Mouse (Mus musculus) erythroblast, embryonic 14.5 days (primary cell): Measurements from ENCODE around the gene Mkrn2os. TPM values are rescaled to one million over a fixed set of nuclear protein-coding genes. Genes with fewer than 3 reads are reported as not detected.

Experiments used
- H3K27me3 ChIP-seq: 2 replicates; pipeline ENCODE4 v1.6.1; 2012; ENCODE audit warnings: inconsistent platforms; ENCODE audit not compliant: control insufficient read depth
- H3K36me3 ChIP-seq: 2 replicates; pipeline ENCODE4 v1.6.1; 2012; ENCODE audit warnings: mild to moderate bottlenecking, inconsistent platforms; ENCODE audit not compliant: control insufficient read depth
- H3K4me1 ChIP-seq: 2 replicates; pipeline ENCODE4 v1.6.1; 2012; ENCODE audit warnings: inconsistent platforms; ENCODE audit not compliant: control insufficient read depth
- H3K4me3 ChIP-seq: replicated peaks from 2 replicates; pipeline ENCODE3; 2012; ENCODE audit warnings: moderate library complexity, mild to moderate bottlenecking, inconsistent platforms
- H3K9me3 ChIP-seq: 2 replicates; pipeline ENCODE4 v1.6.1; 2012; ENCODE audit warnings: low read length, inconsistent platforms, mixed read lengths; ENCODE audit not compliant: control insufficient read depth
- GATA1 ChIP-seq: IDR thresholded peaks from 2 replicates; pipeline ENCODE4 v1.6.1; 2012; ENCODE audit warnings: low read length, inconsistent platforms, mixed read lengths
- TAL1 ChIP-seq: IDR thresholded peaks from 3 replicates; pipeline ENCODE4 v1.6.1; 2012; ENCODE audit warnings: low read length, inconsistent platforms, mixed read lengths
- polyA plus RNA-seq: library from polyadenylated mRNA; stranded (reverse); fragments of >175 nt; gene quantifications from 2 replicates; pipeline ENCODE4 v1.2.3, GENCODE M21; 2012

Mkrn2os gene
- polyA plus RNA-seq, 1 experiment, result not detected

- no peak overlapping the region for H3K4me3 ChIP-seq
- TF ChIP-seq GATA1, result no peak
- TF ChIP-seq TAL1, result no peak
- H3K9me3 ChIP-seq, result no peaks in the 10 kb centered on the region
- peaks cover 7% of the 10 kb centered on the region for H3K36me3 ChIP-seq
- H3K4me1 ChIP-seq, result no peaks in the 10 kb centered on the region
- no peaks in the 10 kb centered on the region for H3K27me3 ChIP-seq
Observed at GRCm38 (mm10) chr6:115584176-115584575, 8.2 kb downstream of the Mkrn2os start.

DNA sequence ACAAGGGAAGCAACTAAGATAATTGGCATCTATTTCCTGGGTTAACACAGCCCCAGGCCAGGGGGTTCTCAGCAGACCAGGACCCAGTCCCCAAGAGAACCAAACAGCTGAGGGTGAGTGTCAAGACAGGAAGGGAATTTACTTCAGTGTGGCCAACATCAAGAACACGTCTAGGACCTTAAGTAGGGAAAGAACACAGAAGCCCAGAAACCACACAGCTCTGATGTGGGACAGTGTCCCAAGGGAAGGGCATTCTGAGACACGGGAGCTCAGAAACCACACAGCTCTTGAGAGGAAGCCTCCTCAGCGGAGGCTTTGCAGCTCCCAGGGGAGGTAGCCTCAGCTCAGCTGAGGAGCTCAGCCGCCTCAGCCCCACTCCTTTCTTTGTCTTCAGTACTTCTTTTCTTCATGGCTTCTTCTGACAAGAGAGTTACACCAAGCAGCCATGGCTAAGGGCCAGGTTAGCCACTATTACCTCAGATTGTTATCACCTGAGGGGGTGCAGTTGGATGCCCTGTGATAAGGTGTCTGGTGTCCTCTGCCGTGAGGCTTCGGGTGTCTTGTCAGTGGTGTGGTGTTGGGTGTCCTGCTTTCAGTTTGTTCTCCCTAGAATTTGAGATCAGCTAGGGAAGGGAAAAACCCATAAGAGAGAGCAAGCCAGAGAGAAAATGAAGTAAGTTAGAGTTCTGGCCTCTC is 8.8 kb downstream of the Mkrn2os start:
- H3K36me3 ChIP-seq, result peaks cover 12% of the 10 kb centered on the region
- no peaks in the 10 kb centered on the region for H3K4me1 ChIP-seq
- no peaks in the 10 kb centered on the region for H3K27me3 ChIP-seq
- no peak overlapping the region for H3K4me3 ChIP-seq
- TF ChIP-seq TAL1 (no peak), GATA1 (no peak)
- H3K9me3 ChIP-seq, result no peaks in the 10 kb centered on the region

DNA sequence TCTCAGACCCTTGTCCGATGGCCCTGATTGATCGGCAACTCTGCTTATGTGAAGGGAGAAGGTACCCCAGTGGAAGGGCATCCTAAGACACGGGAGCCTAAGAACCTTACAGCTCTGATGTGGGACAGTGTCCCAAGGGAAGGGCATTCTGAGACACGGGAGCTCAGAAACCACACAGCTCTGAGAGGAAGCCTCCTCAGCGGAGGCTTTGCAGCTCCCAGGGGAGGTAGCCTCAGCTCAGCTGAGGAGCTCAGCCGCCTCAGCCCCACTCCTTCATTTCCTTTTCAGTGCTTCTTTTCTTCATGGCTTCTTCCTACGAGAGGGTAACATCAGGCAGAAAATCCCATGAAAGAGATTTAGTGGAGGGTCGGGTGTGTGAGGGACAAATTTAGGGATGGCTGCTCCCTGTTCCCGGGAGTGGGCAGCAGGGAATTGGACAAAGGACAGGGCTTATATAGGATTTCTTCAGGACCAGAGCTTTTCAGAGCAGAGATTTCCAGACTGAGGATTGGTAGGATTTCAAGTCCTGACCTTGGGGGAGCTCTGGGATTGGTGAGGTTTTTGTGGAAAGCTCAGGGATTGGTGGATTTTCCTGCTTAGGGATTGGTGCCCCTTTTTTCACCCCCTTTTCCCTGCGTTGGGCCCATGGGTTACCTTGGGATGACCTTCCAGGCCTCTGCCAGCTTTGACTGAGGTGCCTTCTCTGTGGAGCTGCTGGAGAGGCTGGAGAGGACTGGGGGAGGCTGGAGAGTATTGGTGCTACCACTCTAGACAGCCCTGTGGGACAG is 9.9 kb downstream of the Mkrn2os start:
- no peaks in the 10 kb centered on the region for H3K4me1 ChIP-seq

DNA sequence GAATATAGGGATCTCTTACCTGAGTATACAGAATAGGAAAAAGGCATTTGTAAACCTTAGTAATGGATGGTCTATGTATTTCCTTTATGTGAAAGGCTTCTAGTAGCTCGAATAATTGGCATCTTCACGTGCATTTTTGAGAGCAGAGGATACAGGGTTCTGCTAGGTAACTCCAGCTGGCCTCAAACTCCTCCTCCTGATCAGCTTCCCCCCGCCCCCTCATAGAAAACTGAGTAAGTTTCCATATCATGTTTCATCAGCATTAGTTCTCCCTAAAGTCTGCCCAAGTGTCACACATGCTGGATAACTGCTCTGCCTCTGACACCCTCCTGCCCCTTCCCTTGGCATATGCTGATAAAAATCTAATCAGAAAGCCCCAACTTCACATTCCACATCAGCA is 11.6 kb downstream of the Mkrn2os start:
- Histone ChIP-seq H3K36me3 (peaks cover 38% of the 10 kb centered on the region), H3K27me3 (no peaks in the 10 kb centered on the region), H3K9me3 (no peaks in the 10 kb centered on the region), H3K4me1 (no peaks in the 10 kb centered on the region), H3K4me3 (no peak overlapping the region)
- TF ChIP-seq GATA1 (no peak), TAL1 (no peak)

More for the DNA sequence above, 9.9 kb downstream of the Mkrn2os start:
- TF ChIP-seq GATA1 (no peak), TAL1 (no peak)
- no peak overlapping the region for H3K4me3 ChIP-seq
- no peaks in the 10 kb centered on the region for H3K9me3 ChIP-seq
- no peaks in the 10 kb centered on the region for H3K27me3 ChIP-seq
- peaks cover 21% of the 10 kb centered on the region for H3K36me3 ChIP-seq

GRCm38 (mm10) chr6:115577941-115578340 is 14.4 kb downstream of the Mkrn2os start:
- H3K4me3 ChIP-seq, result no peak overlapping the region
- H3K4me1 ChIP-seq, result no peaks in the 10 kb centered on the region
- H3K36me3 ChIP-seq, result peaks cover 62% of the 10 kb centered on the region
- TF ChIP-seq GATA1 (no peak), TAL1 (no peak)
- no peaks in the 10 kb centered on the region for H3K27me3 ChIP-seq
- H3K9me3 ChIP-seq, result no peaks in the 10 kb centered on the region

- no peaks in the 10 kb centered on the region for H3K4me1 ChIP-seq
- H3K27me3 ChIP-seq, result no peaks in the 10 kb centered on the region
- no peaks in the 10 kb centered on the region for H3K9me3 ChIP-seq
- no peak for TF ChIP-seq GATA1
- TF ChIP-seq TAL1, result no peak
- H3K4me3 ChIP-seq, result no peak overlapping the region
- peaks cover 67% of the 10 kb centered on the region for H3K36me3 ChIP-seq
Observed at GRCm38 (mm10) chr6:115577407-115577806, 15.0 kb downstream of the Mkrn2os start.

DNA sequence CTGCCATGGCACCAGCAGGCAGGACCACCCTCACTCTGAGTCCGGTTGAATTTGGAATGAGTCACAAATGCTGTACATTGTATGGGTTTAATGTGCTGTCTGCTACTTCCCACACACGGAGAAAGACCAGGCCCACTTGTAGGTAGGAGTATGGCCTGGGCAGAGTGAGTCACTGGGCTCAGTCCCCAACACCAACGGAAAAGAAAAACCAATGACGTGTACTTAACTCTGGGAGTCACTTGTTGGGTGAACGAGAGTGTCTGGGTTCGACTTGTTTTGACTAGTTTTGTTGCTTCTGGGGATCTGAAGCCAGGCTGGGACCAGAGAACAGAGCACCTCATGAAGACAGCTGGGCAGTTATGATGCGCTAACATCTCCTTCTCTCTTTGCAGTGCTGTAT is 18.2 kb downstream of the Mkrn2os start:
- Histone ChIP-seq H3K27me3 (no peaks in the 10 kb centered on the region), H3K9me3 (no peaks in the 10 kb centered on the region; the same call in 1 of the 2 replicates), H3K4me3 (no peak overlapping the region), H3K36me3 (peaks cover 89% of the 10 kb centered on the region), H3K4me1 (no peaks in the 10 kb centered on the region)
- TF ChIP-seq TAL1 (no peak), GATA1 (no peak)

DNA sequence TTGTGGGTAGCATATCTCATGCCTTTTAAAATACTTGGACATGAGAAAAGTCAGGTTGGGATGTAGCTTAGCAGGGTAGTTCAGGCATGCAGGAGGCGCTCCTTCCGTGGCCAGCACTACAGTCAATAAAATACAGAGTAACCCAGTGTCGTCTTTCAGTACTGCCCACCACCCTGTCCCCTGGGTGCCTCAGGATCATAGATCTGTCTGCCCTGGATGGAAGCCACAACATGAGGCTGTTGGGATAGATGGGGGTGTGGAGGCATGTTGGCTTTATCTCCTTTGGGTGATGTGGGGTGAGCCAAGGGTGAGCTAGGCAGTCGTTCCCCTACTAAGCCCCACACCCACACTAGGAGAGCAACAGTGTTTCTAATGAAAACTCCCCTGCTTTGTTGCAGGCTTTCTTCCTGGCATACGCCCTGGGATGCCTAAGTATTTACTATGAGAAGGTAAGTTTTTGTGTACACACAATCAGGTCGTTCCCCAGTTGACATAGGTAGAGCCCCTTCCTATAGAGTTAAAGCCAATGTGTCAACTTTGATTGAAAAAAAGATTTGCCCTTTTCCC is 26.8 kb downstream of the Mkrn2os start:
- H3K4me3 ChIP-seq, result no peak overlapping the region
- H3K27me3 ChIP-seq, result no peaks in the 10 kb centered on the region
- no peaks in the 10 kb centered on the region for H3K4me1 ChIP-seq
- H3K36me3 ChIP-seq, result peaks cover 79% of the 10 kb centered on the region
- peaks cover 7% of the 10 kb centered on the region for H3K9me3 ChIP-seq
- TF ChIP-seq TAL1 (no peak), GATA1 (no peak)
